Mouse (Mus musculus): ENCODE data around the gene Polr3f. TPM values are rescaled to one million over a fixed set of nuclear protein-coding genes. Genes with fewer than 3 reads are reported as not detected.
A peak's percentile ranks its signal among the peaks of the same experiment; 100 is the strongest.

Gene Polr3f
- polyA plus RNA-seq, 1 experiment from 2014 or later = 36.0 TPM

DNA sequence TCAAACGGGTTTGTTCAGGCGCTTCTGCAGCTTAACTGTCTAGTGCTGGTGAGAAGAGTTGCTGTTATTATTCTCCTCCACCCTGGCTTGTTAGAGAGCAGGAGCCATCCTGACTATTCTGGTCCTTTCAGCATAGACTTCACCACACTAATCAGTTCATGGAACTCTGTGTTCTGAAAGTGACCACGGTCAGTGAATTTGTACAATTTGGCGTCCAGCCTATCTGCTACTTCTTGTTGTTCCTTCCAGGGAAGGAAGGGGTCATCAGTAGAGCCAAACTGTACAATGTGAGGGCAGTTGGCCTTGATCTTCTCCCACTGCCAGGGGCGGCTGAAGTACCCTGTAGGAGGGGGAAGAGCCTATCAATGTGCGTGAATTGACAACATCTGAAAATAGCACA is 16.2 kb downstream of the Polr3f start:
- Histone ChIP-seq H3K27ac (replicated peaks) (no peak overlapping the region), H3K4me1 (0 out of 2 replicates have a peak, but pooled peaks cover 3% of the 10 kb centered on the region), H3K9me3 (no peaks in the 10 kb centered on the region), H3K36me3 (replicated peaks) (peaks cover 95% of the 10 kb centered on the region), H3K4me3 (no peak overlapping the region), H3K27me3 (replicated peaks; ENCODE audit: low read depth, poor library complexity, severe bottlenecking) (no peaks in the 10 kb centered on the region)
- no peak for DNase-seq (ENCODE audit: low spot score)
- WGBS = 90% methylated on average over 6 of the region's 6 CpGs

DNA sequence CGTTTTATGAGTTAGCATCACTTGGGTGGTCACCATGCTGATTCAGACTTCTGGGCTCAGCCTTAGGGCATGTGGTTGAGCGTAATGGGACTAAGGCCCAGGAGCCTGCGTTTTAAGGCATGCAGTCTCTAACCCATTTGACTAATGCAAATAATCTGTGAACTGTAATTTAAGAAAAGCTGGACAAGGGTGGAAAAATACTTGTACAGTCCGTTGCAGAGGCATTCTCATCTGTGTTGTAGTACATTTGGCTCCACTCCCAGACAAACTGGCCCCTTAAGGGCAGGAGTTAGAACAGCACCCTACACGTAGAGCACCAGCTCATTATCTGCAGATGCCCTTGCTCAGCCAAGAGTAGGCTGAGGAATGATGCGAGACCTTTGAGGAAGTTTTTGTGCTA is 17.1 kb downstream of the Polr3f start:
- H3K4me3 ChIP-seq = no peak overlapping the region
- no peak for DNase-seq (ENCODE audit: low spot score)
- no peak overlapping the region for H3K27ac ChIP-seq (replicated peaks)
- no peaks in the 10 kb centered on the region for H3K9me3 ChIP-seq
- WGBS = 94% methylated on average over 6 of the region's 6 CpGs
- H3K36me3 ChIP-seq (replicated peaks) = peaks cover 87% of the 10 kb centered on the region
- H3K27me3 ChIP-seq (replicated peaks; ENCODE audit: low read depth, poor library complexity, severe bottlenecking) = no peaks in the 10 kb centered on the region
- peaks cover 8% of the 10 kb centered on the region; the same call in 1 of the 2 replicates for H3K4me1 ChIP-seq

DNA sequence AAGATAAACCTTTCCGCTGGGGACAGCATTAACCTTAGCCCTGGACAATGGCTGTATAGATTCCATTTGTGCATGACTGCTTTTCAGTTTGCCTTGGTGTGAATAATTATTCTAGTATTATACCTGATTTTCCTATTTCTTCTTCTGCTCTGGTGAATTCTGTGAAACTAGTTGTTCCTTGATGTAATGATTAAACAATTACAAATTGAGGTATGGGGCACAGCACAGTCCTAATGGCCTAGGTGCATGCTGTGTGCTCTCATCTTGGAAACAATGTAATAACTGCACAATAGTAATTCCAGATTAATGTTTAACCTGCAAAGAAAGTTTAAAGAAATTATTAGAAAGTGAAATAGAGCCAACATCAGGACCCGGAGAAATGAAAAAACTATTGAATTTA is 17.5 kb downstream of the Polr3f start:
- DNase-seq (ENCODE audit: low spot score) = no peak
- H3K4me1 ChIP-seq = peaks cover 12% of the 10 kb centered on the region; the same call in 1 of the 2 replicates
- no peaks in the 10 kb centered on the region for H3K9me3 ChIP-seq
- no peak overlapping the region for H3K4me3 ChIP-seq
- H3K27me3 ChIP-seq (replicated peaks; ENCODE audit: low read depth, poor library complexity, severe bottlenecking) = no peaks in the 10 kb centered on the region
- H3K27ac ChIP-seq (replicated peaks) = no peak overlapping the region
- H3K36me3 ChIP-seq (replicated peaks) = peaks cover 83% of the 10 kb centered on the region
- 96% methylated on average over 2 of the region's 2 CpGs for WGBS

DNA sequence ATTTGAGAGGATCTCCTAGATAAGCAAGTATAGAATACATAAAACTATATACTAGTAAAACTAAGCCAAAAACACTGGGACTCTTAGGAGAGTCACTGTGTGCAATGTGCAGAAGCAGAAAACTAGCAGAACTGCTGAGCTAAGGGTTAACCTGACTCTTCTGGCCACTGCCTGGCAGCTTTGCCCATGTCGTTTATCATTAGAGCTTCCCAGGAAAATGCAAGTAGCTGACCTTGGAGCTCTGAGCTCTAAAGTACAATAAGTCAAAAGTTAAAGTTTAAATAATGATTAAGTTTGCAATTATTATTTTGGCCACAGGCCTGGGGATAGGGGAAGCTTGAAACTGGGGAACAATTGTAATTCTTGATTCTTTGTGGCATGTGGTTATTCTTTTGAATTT is 18.0 kb downstream of the Polr3f start:
- H3K9me3 ChIP-seq = no peaks in the 10 kb centered on the region
- peaks cover 12% of the 10 kb centered on the region; the same call in 1 of the 2 replicates for H3K4me1 ChIP-seq
- H3K27me3 ChIP-seq (replicated peaks; ENCODE audit: low read depth, poor library complexity, severe bottlenecking) = no peaks in the 10 kb centered on the region
- no peak overlapping the region for H3K4me3 ChIP-seq
- DNase-seq (ENCODE audit: low spot score) = no peak
- no peak overlapping the region for H3K27ac ChIP-seq (replicated peaks)
- H3K36me3 ChIP-seq (replicated peaks) = peaks cover 78% of the 10 kb centered on the region
- 75% methylated on average over 1 of the region's 1 CpGs for WGBS

DNA sequence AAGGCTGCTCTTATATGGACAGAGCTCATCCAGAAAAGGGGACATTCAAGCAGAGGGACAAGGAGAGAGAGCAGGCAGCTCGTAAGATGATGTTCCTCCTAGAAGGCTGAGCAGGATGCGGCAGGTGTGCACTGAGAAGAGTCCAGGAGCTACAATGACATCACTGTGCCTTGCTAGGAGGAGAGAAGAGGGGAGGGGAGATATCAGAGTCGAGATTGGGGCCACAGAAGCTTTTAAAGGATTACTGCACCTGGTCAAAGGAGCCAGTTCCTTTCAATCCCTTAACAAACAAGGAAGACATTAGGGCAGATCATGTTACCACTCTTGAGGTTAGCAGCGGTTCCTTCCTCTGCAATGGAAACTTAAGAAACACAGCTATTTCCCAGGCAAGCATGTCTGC is 20.0 kb downstream of the Polr3f start:
- H3K4me3 ChIP-seq = no peak overlapping the region
- no peak overlapping the region for H3K27ac ChIP-seq (replicated peaks)
- peaks cover 12% of the 10 kb centered on the region; the same call in 1 of the 2 replicates for H3K4me1 ChIP-seq
- 67% methylated on average over 4 of the region's 4 CpGs for WGBS
- no peaks in the 10 kb centered on the region for H3K9me3 ChIP-seq
- DNase-seq (ENCODE audit: low spot score) = no peak
- peaks cover 58% of the 10 kb centered on the region for H3K36me3 ChIP-seq (replicated peaks)
- H3K27me3 ChIP-seq (replicated peaks; ENCODE audit: low read depth, poor library complexity, severe bottlenecking) = no peaks in the 10 kb centered on the region

DNA sequence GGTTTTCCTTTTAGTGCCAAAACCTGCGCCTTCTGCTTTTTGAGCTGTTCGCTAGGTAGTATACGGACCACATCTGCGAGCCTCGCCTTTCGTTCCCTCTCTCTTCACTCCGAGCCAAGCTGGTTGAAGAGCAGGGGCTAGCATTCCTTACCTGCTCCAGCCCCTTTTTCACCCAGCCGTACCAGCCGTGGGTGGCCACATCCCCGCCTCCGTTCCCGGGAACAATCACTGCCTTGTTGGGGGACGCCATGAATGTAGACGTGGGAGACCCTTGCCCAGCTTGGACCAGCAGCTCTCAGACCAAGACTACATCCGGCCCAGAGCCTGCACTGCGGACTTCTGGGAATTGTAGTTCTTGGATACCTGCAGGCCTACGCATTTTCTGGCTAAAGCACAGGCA is 23.0 kb downstream of the Polr3f start, which contains the start of gene Rbbp9:
Gene Rbbp9 (minus strand): TSS at position 341 of the 400 bp plus-strand sequence.
- Histone ChIP-seq H3K36me3 (replicated peaks) (peaks cover 31% of the 10 kb centered on the region), H3K4me3 (peak within 1 kb of the TSS; percentile 76), H3K27me3 (replicated peaks; ENCODE audit: low read depth, poor library complexity, severe bottlenecking) (no peaks in the 10 kb centered on the region), H3K27ac (replicated peaks) (peak within 1 kb of the TSS; percentile 95), H3K4me1 (peaks cover 16% of the 10 kb centered on the region; the same call in 1 of the 2 replicates), H3K9me3 (no peaks in the 10 kb centered on the region)
- DNase-seq (ENCODE audit: low spot score) = peak; percentile 85
- under 1% methylated on average over 17 of the region's 17 CpGs for WGBS

DNA sequence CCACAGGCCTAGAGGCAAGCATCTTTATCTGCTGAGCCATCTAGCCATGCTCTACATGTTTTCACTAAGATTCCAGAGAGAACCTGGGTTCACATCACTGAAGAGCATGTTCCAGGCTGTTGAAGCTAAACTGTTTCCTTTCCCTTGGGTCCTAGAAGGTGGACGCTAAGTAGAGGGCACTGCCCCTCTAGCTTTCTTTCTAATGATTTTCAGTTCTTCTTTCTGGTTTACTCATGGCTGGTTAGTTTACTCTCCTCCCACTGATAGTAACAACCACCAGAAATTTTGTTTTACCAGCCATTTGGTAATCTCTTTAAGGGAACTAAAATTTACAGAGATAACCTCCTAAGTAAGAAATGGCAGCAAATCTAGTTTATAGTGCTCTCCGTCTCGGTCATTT is 26.4 kb downstream of the Polr3f start:
- Histone ChIP-seq H3K36me3 (replicated peaks) (peaks cover under 1% of the 10 kb centered on the region; the same call in 1 of the 2 replicates), H3K4me3 (no peak overlapping the region), H3K27ac (replicated peaks) (no peak overlapping the region), H3K27me3 (replicated peaks; ENCODE audit: low read depth, poor library complexity, severe bottlenecking) (no peaks in the 10 kb centered on the region), H3K4me1 (peaks cover 25% of the 10 kb centered on the region), H3K9me3 (no peaks in the 10 kb centered on the region)
- no peak for DNase-seq (ENCODE audit: low spot score)
- WGBS = 94% methylated on average over 3 of the region's 3 CpGs

DNA sequence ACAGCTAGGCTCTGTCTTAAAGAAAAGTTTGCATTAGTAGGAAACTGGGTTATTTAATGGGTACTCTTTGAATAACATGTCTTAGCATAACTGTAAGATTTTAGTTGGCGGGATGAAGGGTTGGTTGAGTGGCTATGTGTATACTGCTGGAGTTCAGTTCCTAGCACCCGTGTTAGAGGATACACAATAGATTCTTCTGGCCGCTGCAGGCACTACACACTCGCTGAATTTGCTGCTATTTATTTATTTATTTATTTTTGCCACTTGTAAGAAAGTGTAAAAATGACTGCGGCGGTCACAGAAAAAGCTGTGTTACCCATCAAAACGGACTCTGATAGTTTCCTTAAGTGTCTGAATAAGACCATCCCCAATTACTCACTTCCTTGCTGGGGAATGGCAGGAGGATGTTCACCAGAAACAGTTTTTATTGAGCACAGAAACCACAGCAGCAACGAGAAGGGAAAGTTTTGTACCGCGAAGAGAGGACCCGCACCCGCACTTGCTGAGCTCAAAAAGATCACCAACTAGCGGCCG is 27.8 kb downstream of the Polr3f start:
- DNase-seq (ENCODE audit: low spot score) = no peak
- WGBS = 4% methylated on average over 14 of the region's 14 CpGs
- peak overlapping the region; percentile 91 for H3K27ac ChIP-seq (replicated peaks)
- H3K27me3 ChIP-seq (replicated peaks; ENCODE audit: low read depth, poor library complexity, severe bottlenecking) = no peaks in the 10 kb centered on the region
- H3K4me1 ChIP-seq = peaks cover 15% of the 10 kb centered on the region
- H3K4me3 ChIP-seq = peak overlapping the region; percentile 89
- peaks cover 15% of the 10 kb centered on the region for H3K36me3 ChIP-seq (replicated peaks)
- H3K9me3 ChIP-seq = no peaks in the 10 kb centered on the region

DNA sequence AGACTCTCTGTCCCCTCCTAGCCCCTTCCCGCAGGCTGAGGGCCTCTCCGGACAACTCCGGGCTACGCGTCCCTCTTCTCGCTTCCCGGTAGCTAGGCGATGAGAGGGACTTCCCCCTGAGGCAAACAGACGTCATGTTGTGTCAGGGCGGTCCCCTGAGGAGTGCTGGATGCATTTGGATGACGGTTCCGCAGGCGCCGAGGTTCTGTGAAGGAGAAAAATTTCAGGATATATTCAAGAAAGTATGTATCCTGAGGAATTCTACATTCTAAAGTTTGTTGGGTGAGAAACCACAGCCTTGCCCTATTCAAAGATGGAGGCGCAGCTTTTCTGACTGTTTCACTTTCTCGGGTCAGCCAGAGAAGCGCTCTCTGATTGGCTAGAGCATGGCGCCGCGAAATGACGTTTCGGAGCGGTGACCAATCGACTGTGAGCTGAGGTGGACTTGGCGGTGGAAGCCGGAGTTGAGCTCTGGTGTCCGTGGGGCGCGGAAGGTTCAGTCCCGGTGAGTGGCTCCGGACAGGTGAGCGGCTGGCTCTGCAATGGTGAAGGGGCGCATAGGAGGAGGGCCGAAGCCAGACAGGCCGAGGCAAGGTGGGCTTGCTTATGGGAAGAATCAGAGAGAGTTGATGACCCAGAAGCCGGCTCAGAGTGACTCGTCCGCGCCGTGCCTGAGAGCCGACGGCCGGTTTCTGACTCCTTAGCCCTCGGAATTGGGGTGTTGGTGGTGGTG is 28.5 kb downstream of the Polr3f start, which contains the start of gene Sec23b:
Gene Sec23b (plus strand): TSS at position 410 of the 733 bp plus-strand sequence.
- Histone ChIP-seq H3K27ac (replicated peaks) (peak within 1 kb of the TSS; percentile 91), H3K4me3 (peak within 1 kb of the TSS; percentile 89), H3K4me1 (peaks cover 15% of the 10 kb centered on the region), H3K9me3 (no peaks in the 10 kb centered on the region), H3K36me3 (replicated peaks) (peaks cover 15% of the 10 kb centered on the region), H3K27me3 (replicated peaks; ENCODE audit: low read depth, poor library complexity, severe bottlenecking) (no peaks in the 10 kb centered on the region)
- peak; percentile 95 for DNase-seq (ENCODE audit: low spot score)
- WGBS = under 1% methylated on average over 44 of the region's 44 CpGs

DNA sequence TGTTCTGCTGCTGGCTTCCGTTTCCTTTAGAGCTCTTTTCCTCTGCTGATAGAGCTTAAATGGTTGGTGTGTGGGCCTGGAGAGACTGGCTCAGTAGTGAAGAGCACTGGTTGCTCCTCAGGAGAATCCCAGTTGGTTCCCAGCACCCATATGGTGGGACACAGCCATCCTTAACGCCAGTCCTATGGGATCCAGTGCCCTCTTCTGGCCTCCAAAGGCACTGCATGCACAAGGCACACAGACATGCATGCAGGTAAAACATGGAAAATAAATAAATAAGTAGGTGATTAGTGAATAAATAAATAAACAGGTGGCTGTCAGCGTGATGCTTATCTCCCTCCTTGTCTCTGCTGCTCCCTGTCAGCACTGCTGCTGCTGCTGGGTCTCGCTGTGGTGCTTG is 61.2 kb downstream of the Polr3f start:
- WGBS = 85% methylated on average over 4 of the region's 4 CpGs
- peaks cover 72% of the 10 kb centered on the region for H3K36me3 ChIP-seq (replicated peaks)
- no peak overlapping the region for H3K4me3 ChIP-seq
- no peaks in the 10 kb centered on the region for H3K27me3 ChIP-seq (replicated peaks; ENCODE audit: low read depth, poor library complexity, severe bottlenecking)
- no peak for DNase-seq (ENCODE audit: low spot score)
- H3K9me3 ChIP-seq = no peaks in the 10 kb centered on the region
- H3K27ac ChIP-seq (replicated peaks) = no peak overlapping the region
- H3K4me1 ChIP-seq = no peaks in the 10 kb centered on the region

Other genes with a start within 250 kb of the Polr3f start
- 0.71 and 1.0 TPM in 2 replicates for gene Ovol2, start 195.6 kb upstream of the Polr3f start, polyA plus RNA-seq (2016; fragmentation: Nextera tagmentation; extraction: Ambion mirVana)
- gene Kat14, start 158.7 kb upstream of the Polr3f start, polyA plus RNA-seq (2016; fragmentation: Nextera tagmentation; extraction: Ambion mirVana) = 63.6 and 65.7 TPM in 2 replicates
- 0.52 TPM in 1 of 2 replicates, not detected in the other for gene Pet117, start 158.7 kb upstream of the Polr3f start, polyA plus RNA-seq (2016; fragmentation: Nextera tagmentation; extraction: Ambion mirVana)
- 0.83 and 1.5 TPM in 2 replicates for gene Dzank1, start 304 bp upstream of the Polr3f start, polyA plus RNA-seq (2016; fragmentation: Nextera tagmentation; extraction: Ambion mirVana)
- gene Rbbp9, start 23.2 kb downstream of the Polr3f start, polyA plus RNA-seq (2016; fragmentation: Nextera tagmentation; extraction: Ambion mirVana) = 58.9 and 65.5 TPM in 2 replicates
- 117 and 118 TPM in 2 replicates for gene Sec23b, start 28.5 kb downstream of the Polr3f start, polyA plus RNA-seq (2016; fragmentation: Nextera tagmentation; extraction: Ambion mirVana)
- gene Smim26, start 66.3 kb downstream of the Polr3f start, polyA plus RNA-seq (2016; fragmentation: Nextera tagmentation; extraction: Ambion mirVana) = 30.8 and 34.0 TPM in 2 replicates
- gene Dtd1, start 72.2 kb downstream of the Polr3f start, polyA plus RNA-seq (2016; fragmentation: Nextera tagmentation; extraction: Ambion mirVana) = 36.9 and 43.1 TPM in 2 replicates